Mouse (Mus musculus): ENCODE measurements around the gene Ttyh2.

- TF ChIP-seq POLR2A (IDR thresholded peaks at IDR 0.05; ENCODE audit: extremely low read depth, insufficient read depth, low read length) (no peak), CTCF (IDR thresholded peaks at IDR 0.05; ENCODE audit: extremely low read depth, insufficient read depth, low read length) (no peak)
These were observed 9.8 kb upstream of the Ttyh2 start for GRCm38 (mm10) chr11:114665463-114665862.
